Mouse (Mus musculus) thymus, adult 2 months (tissue): Measurements from ENCODE around the gene Eral1. TPM values are rescaled to one million over a fixed set of nuclear protein-coding genes. Genes with fewer than 3 reads are reported as not detected.

Source experiments
- DNase-seq: peaks from one replicate; pipeline ENCODE4 v3.0.0; 2021
- H3K27ac ChIP-seq: fragments of 200-500 bp; 2 replicates; pipeline ENCODE4 v1.5.1; 2012; ENCODE audit warnings: low read length, control low read depth; ENCODE audit not compliant: control insufficient read depth, insufficient read depth
- H3K27me3 ChIP-seq: fragments of 200-500 bp; 2 replicates; pipeline ENCODE4 v1.6.1; 2012; ENCODE audit warnings: mild to moderate bottlenecking, low read length, moderate library complexity, mixed read lengths; ENCODE audit not compliant: control insufficient read depth, insufficient read depth
- H3K36me3 ChIP-seq: fragments of 200-500 bp; 2 replicates; pipeline ENCODE4 v1.6.1; 2012; ENCODE audit warnings: mild to moderate bottlenecking, low read length, moderate library complexity; ENCODE audit not compliant: control insufficient read depth, insufficient read depth
- H3K4me1 ChIP-seq: fragments of 200-500 bp; replicated peaks from 2 replicates; pipeline ENCODE4 v1.6.1; 2012; ENCODE audit warnings: low read length; ENCODE audit not compliant: control insufficient read depth, insufficient read depth
- H3K4me3 ChIP-seq: fragments of 200-500 bp; 2 replicates; pipeline ENCODE4 v1.5.1; 2012; ENCODE audit warnings: mild to moderate bottlenecking, low read length, control low read depth, moderate library complexity; ENCODE audit not compliant: control insufficient read depth, insufficient read depth
- CTCF ChIP-seq: fragments of 200-500 bp; IDR thresholded peaks from 2 replicates; pipeline ENCODE4 v1.5.1; 2012; ENCODE audit warnings: mild to moderate bottlenecking, control low read depth, low read length, moderate library complexity, borderline replicate concordance; ENCODE audit not compliant: control insufficient read depth, poor library complexity, insufficient read depth; ENCODE audit errors: extremely low read depth
- POLR2A ChIP-seq: fragments of 200-500 bp; IDR thresholded peaks from 2 replicates; pipeline ENCODE4 v1.6.1; 2012; ENCODE audit warnings: mild to moderate bottlenecking, low read length, control low read depth, moderate library complexity; ENCODE audit not compliant: control insufficient read depth, poor library complexity, insufficient read depth; ENCODE audit errors: extremely low read depth
- WGBS: fragments of 180-500 bp; shearing (Covaris S2); methylation state at CpG from one replicate; pipeline ENCODE4 v1.1.7; 2018; 5-methylcytosine and 5-hydroxymethylcytosine counted together
- polyA plus RNA-seq: library from polyadenylated mRNA; depleted of rRNA; stranded (reverse); fragments of >200 nt; gene quantifications from 2 replicates; pipeline ENCODE4 v1.2.3, GENCODE M21; 2012

Eral1 gene
- polyA plus RNA-seq, 1 experiment = 41.7 TPM

GRCm38 (mm10) chr11:78104501-78104900, 24.3 kb upstream of the Eral1 start:
- Histone ChIP-seq H3K4me3 (no peak overlapping the region), H3K36me3 (no peaks in the 10 kb centered on the region), H3K4me1 (no peaks in the 10 kb centered on the region), H3K27me3 (no peaks in the 10 kb centered on the region), H3K27ac (no peak overlapping the region)
- TF ChIP-seq POLR2A = no peak
- TF ChIP-seq CTCF = no peak
- 95% methylated on average over 5 of the region's 5 CpGs for WGBS
- no peak for DNase-seq

GRCm38 (mm10) chr11:78102958-78103747, 23.0 kb upstream of the Eral1 start:
- Histone ChIP-seq H3K4me1 (no peaks in the 10 kb centered on the region), H3K27ac (no peak overlapping the region), H3K4me3 (no peak overlapping the region), H3K36me3 (no peaks in the 10 kb centered on the region), H3K27me3 (no peaks in the 10 kb centered on the region)
- TF ChIP-seq POLR2A = no peak
- TF ChIP-seq CTCF = no peak
- peak; percentile 12 for DNase-seq
- 78% methylated on average over 5 of the region's 5 CpGs for whole genome bisulfite sequencing

GRCm38 (mm10) chr11:78102142-78102541, 22.0 kb upstream of the Eral1 start:
- Histone ChIP-seq H3K4me3 (no peak overlapping the region), H3K27ac (no peak overlapping the region), H3K4me1 (no peaks in the 10 kb centered on the region), H3K36me3 (no peaks in the 10 kb centered on the region), H3K27me3 (no peaks in the 10 kb centered on the region)
- DNase-seq = no peak
- WGBS = 94% methylated on average over 5 of the region's 5 CpGs
- TF ChIP-seq POLR2A (no peak), CTCF (no peak)

GRCm38 (mm10) chr11:78100746-78101145, 20.6 kb upstream of the Eral1 start:
- H3K36me3 ChIP-seq = no peaks in the 10 kb centered on the region
- 91% methylated on average over 11 of the region's 11 CpGs for WGBS
- H3K27me3 ChIP-seq = no peaks in the 10 kb centered on the region
- H3K4me1 ChIP-seq = no peaks in the 10 kb centered on the region
- H3K27ac ChIP-seq = no peak overlapping the region
- no peak for DNase-seq
- TF ChIP-seq POLR2A (no peak), CTCF (no peak)
- no peak overlapping the region for H3K4me3 ChIP-seq

GRCm38 (mm10) chr11:78097077-78097476, 16.9 kb upstream of the Eral1 start:
- WGBS = 84% methylated on average over 3 of the region's 3 CpGs
- no peak for DNase-seq
- Histone ChIP-seq H3K36me3 (no peaks in the 10 kb centered on the region), H3K4me3 (no peak overlapping the region), H3K4me1 (peaks cover 4% of the 10 kb centered on the region; the same call in 1 of the 2 replicates), H3K27ac (no peak overlapping the region), H3K27me3 (no peaks in the 10 kb centered on the region)
- TF ChIP-seq CTCF = no peak
- no peak for TF ChIP-seq POLR2A

GRCm38 (mm10) chr11:78095144-78095516, 14.9 kb upstream of the Eral1 start:
- no peak for DNase-seq
- H3K27me3 ChIP-seq = no peaks in the 10 kb centered on the region
- H3K4me3 ChIP-seq = peak overlapping the region; percentile 64
- H3K27ac ChIP-seq = no peak overlapping the region
- 34% methylated on average over 5 of the region's 5 CpGs for WGBS
- peaks cover 4% of the 10 kb centered on the region; the same call in 1 of the 2 replicates for H3K4me1 ChIP-seq
- H3K36me3 ChIP-seq = no peaks in the 10 kb centered on the region
- TF ChIP-seq POLR2A (no peak), CTCF (no peak)

GRCm38 (mm10) chr11:78094504-78095143, 14.4 kb upstream of the Eral1 start, which contains the start of gene Fam222b:
Gene Fam222b, plus strand, starts transcription at chr11:78094660.
- Histone ChIP-seq H3K27me3 (no peaks in the 10 kb centered on the region), H3K4me3 (peak within 1 kb of the TSS; percentile 64), H3K36me3 (no peaks in the 10 kb centered on the region), H3K4me1 (peaks cover 4% of the 10 kb centered on the region; the same call in 1 of the 2 replicates), H3K27ac (no peak within 1 kb of the TSS)
- under 1% methylated on average over 38 of the region's 38 CpGs for WGBS
- TF ChIP-seq CTCF = peak; percentile 30; the same call in 1 of the 2 replicates
- peak; percentile 46; the same call in 1 of the 2 replicates for TF ChIP-seq POLR2A
- peak; percentile 85 for DNase-seq
